ENCODE assay signal across 21 mouse cellular contexts in genomic region chr5:66992401-66992800, GRCm38 (mm10).
"Had no signal": no experiment of that assay in that cellular context is flagged by ENCODE, and none has a peak within 500 bp of the region (broad histone marks: within the 10 kb centered on the region; RNA-seq: fewer than 3 reads in every experiment).

No protein-coding gene starts in this region.

- ATAC-seq: liver, embryonic 12.5 days had no signal

- H3K4me3 ChIP-seq: kidney, embryonic 15.5 days; layer of hippocampus, adult 2 months; liver, embryonic 12.5 days; liver, embryonic 15.5 days; lung, embryonic 15.5 days had no signal

- H3K9ac ChIP-seq: kidney, embryonic 15.5 days; liver, embryonic 12.5 days; liver, embryonic 15.5 days; lung, embryonic 15.5 days had no signal

- DNase-seq: kidney, adult 11 months; kidney, adult 8-10 months; kidney, postnatal 10 days; layer of hippocampus, adult 9-11 months; layer of hippocampus, postnatal 36 days; liver; lung, adult 18-20 months; lung, postnatal 10 days; lung, postnatal 36 days; right cerebral cortex, adult 18-20 months; right cerebral cortex, postnatal 14 days; right cerebral cortex, postnatal 4 days; thymus, adult 2 months; thymus, postnatal 14 days had no signal

- H3K4me1 ChIP-seq: liver, embryonic 12.5 days had no signal

- H3K27me3 ChIP-seq: kidney, embryonic 15.5 days; lung, embryonic 15.5 days had no signal

- H3K9me3 ChIP-seq: kidney, embryonic 15.5 days; liver, embryonic 12.5 days; liver, embryonic 15.5 days; lung, embryonic 15.5 days had no signal

- H3K36me3 ChIP-seq: kidney, embryonic 15.5 days; liver, embryonic 12.5 days; liver, embryonic 15.5 days; lung, embryonic 15.5 days had no signal

- H3K4me2 ChIP-seq: kidney, embryonic 15.5 days; liver, embryonic 12.5 days; liver, embryonic 15.5 days; lung, embryonic 15.5 days; midbrain, embryonic 11.5 days had no signal

- H3K27ac ChIP-seq: kidney, embryonic 15.5 days; layer of hippocampus, adult 2 months; liver, embryonic 12.5 days; liver, embryonic 15.5 days; lung, embryonic 15.5 days; stomach, postnatal 0 days had no signal
